Mouse (Mus musculus): ENCODE data around the gene Bmpr2. TPM values are rescaled to one million over a fixed set of nuclear protein-coding genes. Genes with fewer than 3 reads are reported as not detected.

Gene Bmpr2
- total RNA-seq, 4 experiments from 2014 or later = 82.8 to 99.5 (median 90.6) TPM

- DNase-seq (ENCODE audit: low spot score in 2 of 2) = no peak
These were observed 134.1 kb downstream of the Bmpr2 start for GRCm38 (mm10) chr1:59897147-59897798.

GRCm38 (mm10) chr1:59899679-59900078, 136.5 kb downstream of the Bmpr2 start:
- no peak for DNase-seq (ENCODE audit: low spot score in 2 of 2)

- DNase-seq (ENCODE audit: low spot score in 2 of 2) = no peak
These were observed 138.1 kb downstream of the Bmpr2 start for GRCm38 (mm10) chr1:59901082-59901876.

GRCm38 (mm10) chr1:59902634-59903033, 139.4 kb downstream of the Bmpr2 start:
- no peak for DNase-seq (ENCODE audit: low spot score in 2 of 2)

GRCm38 (mm10) chr1:59904630-59905295, 141.6 kb downstream of the Bmpr2 start:
- DNase-seq (ENCODE audit: low spot score in 2 of 2) = no peak

- DNase-seq (ENCODE audit: low spot score in 2 of 2) = no peak
These were observed 142.7 kb downstream of the Bmpr2 start for GRCm38 (mm10) chr1:59905916-59906315.

GRCm38 (mm10) chr1:59906819-59907521, 143.8 kb downstream of the Bmpr2 start:
- DNase-seq (ENCODE audit: low spot score in 2 of 2) = no peak

GRCm38 (mm10) chr1:59907700-59908099, 144.5 kb downstream of the Bmpr2 start:
- no peak for DNase-seq (ENCODE audit: low spot score in 2 of 2)

GRCm38 (mm10) chr1:59910941-59911340, 147.7 kb downstream of the Bmpr2 start:
- DNase-seq (ENCODE audit: low spot score in 2 of 2) = no peak

GRCm38 (mm10) chr1:59912413-59913157, 149.4 kb downstream of the Bmpr2 start, which contains the start of gene Fam117b:
Fam117b (plus strand) TSS chr1:59913006.
- peak; percentile 94 to 98 for DNase-seq (ENCODE audit: low spot score in 2 of 2)

- DNase-seq (ENCODE audit: low spot score in 2 of 2) = peak; percentile 54 to 69
These were observed 150.1 kb downstream of the Bmpr2 start for GRCm38 (mm10) chr1:59913195-59913868.

GRCm38 (mm10) chr1:59913869-59914225, 150.6 kb downstream of the Bmpr2 start:
- no peak for DNase-seq (ENCODE audit: low spot score in 2 of 2)

- no peak for DNase-seq (ENCODE audit: low spot score in 2 of 2)
These were observed 151.6 kb downstream of the Bmpr2 start for GRCm38 (mm10) chr1:59914799-59915198.

- no peak for DNase-seq (ENCODE audit: low spot score in 2 of 2)
These were observed 152.8 kb downstream of the Bmpr2 start for GRCm38 (mm10) chr1:59915843-59916610.

- DNase-seq (ENCODE audit: low spot score in 2 of 2) = no peak
These were observed 154.2 kb downstream of the Bmpr2 start for GRCm38 (mm10) chr1:59917401-59917800.

- DNase-seq (ENCODE audit: low spot score in 2 of 2) = no peak
These were observed 154.9 kb downstream of the Bmpr2 start for GRCm38 (mm10) chr1:59918075-59918474.

- DNase-seq (ENCODE audit: low spot score in 2 of 2) = no peak
These were observed 160.0 kb downstream of the Bmpr2 start for GRCm38 (mm10) chr1:59923201-59923600.

GRCm38 (mm10) chr1:59923673-59924072, 160.5 kb downstream of the Bmpr2 start:
- DNase-seq (ENCODE audit: low spot score in 2 of 2) = no peak

- DNase-seq (ENCODE audit: low spot score in 2 of 2) = no peak
These were observed 161.2 kb downstream of the Bmpr2 start for GRCm38 (mm10) chr1:59924411-59924810.
